Mouse (Mus musculus): ENCODE results near the gene Bnip2. TPM values are rescaled to one million over a fixed set of nuclear protein-coding genes. Genes with fewer than 3 reads are reported as not detected.

Gene Bnip2
- 171 TPM for polyA plus RNA-seq (2015; fragmentation: Illumina TruSeq; extraction: RNeasy Lipid Tissue Mini Kit (QIAGEN cat#74804); ENCODE audit: insufficient read depth, low replicate concordance)

GRCm38 (mm10) chr9:69989303-69990121 lies at the start of gene Bnip2:
Bnip2 (plus strand) TSS chr9:69989466.

GRCm38 (mm10) chr9:70012408-70012901 lies 23.2 kb downstream of the Bnip2 start, which contains the start of gene Gtf2a2:
Gtf2a2 (plus strand) TSS chr9:70012550.

GRCm38 (mm10) chr9:70037988-70038387 lies 48.7 kb downstream of the Bnip2 start, which contains the start of gene Gcnt3:
Gcnt3 (minus strand) TSS chr9:70038088.

Other genes with a start within 250 kb of the Bnip2 start
- gene Foxb1, start 228.5 kb upstream of the Bnip2 start, polyA plus RNA-seq (2015; fragmentation: Illumina TruSeq; extraction: RNeasy Lipid Tissue Mini Kit (QIAGEN cat#74804); ENCODE audit: insufficient read depth, low replicate concordance): not detected
- 202 TPM for gene Gtf2a2, start 23.1 kb downstream of the Bnip2 start, polyA plus RNA-seq (2015; fragmentation: Illumina TruSeq; extraction: RNeasy Lipid Tissue Mini Kit (QIAGEN cat#74804); ENCODE audit: insufficient read depth, low replicate concordance)
- 0.07 TPM for gene Gcnt3, start 48.6 kb downstream of the Bnip2 start, polyA plus RNA-seq (2015; fragmentation: Illumina TruSeq; extraction: RNeasy Lipid Tissue Mini Kit (QIAGEN cat#74804); ENCODE audit: insufficient read depth, low replicate concordance)
- 0.58 TPM for gene Fam81a, start 153.1 kb downstream of the Bnip2 start, polyA plus RNA-seq (2015; fragmentation: Illumina TruSeq; extraction: RNeasy Lipid Tissue Mini Kit (QIAGEN cat#74804); ENCODE audit: insufficient read depth, low replicate concordance)
- gene Myo1e, start 217.9 kb downstream of the Bnip2 start, polyA plus RNA-seq (2015; fragmentation: Illumina TruSeq; extraction: RNeasy Lipid Tissue Mini Kit (QIAGEN cat#74804); ENCODE audit: insufficient read depth, low replicate concordance): 47.5 TPM